Mouse (Mus musculus): ENCODE measurements at regions not wholly inside any gene's neighbourhood (a gene's known extent, or its start where the extent isn't known, plus 50 kb on each side); places are given as distances from the start of the nearest gene placed in this dataset.
A peak's percentile ranks its signal among the peaks of the same experiment; 100 is the strongest.

GRCm38 (mm10) chrX:99291423-99291963 lies 155.6 kb downstream of the Efnb1 start:
- DNase-seq: no peak

GRCm38 (mm10) chrX:99287988-99288387 lies 152.1 kb downstream of the Efnb1 start:
- DNase-seq: no peak

GRCm38 (mm10) chrX:99286876-99287275 lies 150.9 kb downstream of the Efnb1 start:
- no peak for DNase-seq

GRCm38 (mm10) chrX:99285611-99286010 lies 149.7 kb downstream of the Efnb1 start:
- DNase-seq: no peak

GRCm38 (mm10) chrX:99280991-99281390 lies 145.1 kb downstream of the Efnb1 start:
- no peak for DNase-seq

- no peak for DNase-seq
Observed at GRCm38 (mm10) chrX:99280543-99280942, 144.6 kb downstream of the Efnb1 start.

GRCm38 (mm10) chrX:99275536-99275935 lies 139.6 kb downstream of the Efnb1 start:
- DNase-seq: no peak

- no peak for DNase-seq
Observed at GRCm38 (mm10) chrX:99271908-99272307, 136.0 kb downstream of the Efnb1 start.

GRCm38 (mm10) chrX:99249038-99249607 lies 113.2 kb downstream of the Efnb1 start:
- no peak for DNase-seq

GRCm38 (mm10) chrX:99248181-99248580 lies 112.3 kb downstream of the Efnb1 start:
- DNase-seq: peak; percentile 41 to 69

GRCm38 (mm10) chrX:99246704-99247103 lies 110.8 kb downstream of the Efnb1 start:
- DNase-seq: peak; percentile 48 to 55

- peak in 1 of 2 experiments; percentile 17 for DNase-seq
Observed at GRCm38 (mm10) chrX:99246051-99246450, 110.1 kb downstream of the Efnb1 start.

- DNase-seq: no peak
Observed at GRCm38 (mm10) chrX:99245541-99245940, 109.6 kb downstream of the Efnb1 start.

- DNase-seq: peak; percentile 41 to 44
Observed at GRCm38 (mm10) chrX:99243251-99243650, 107.3 kb downstream of the Efnb1 start.

- no peak for DNase-seq
Observed at GRCm38 (mm10) chrX:99241684-99242118, 105.8 kb downstream of the Efnb1 start.

- DNase-seq: no peak
Observed at GRCm38 (mm10) chrX:99233035-99233434, 97.1 kb downstream of the Efnb1 start.

GRCm38 (mm10) chrX:99232331-99232730 lies 96.4 kb downstream of the Efnb1 start:
- DNase-seq: no peak

GRCm38 (mm10) chrX:99225111-99225752 lies 89.3 kb downstream of the Efnb1 start:
- DNase-seq: no peak

GRCm38 (mm10) chrX:99222017-99222416 lies 86.1 kb downstream of the Efnb1 start:
- no peak for DNase-seq

- no peak for DNase-seq
Observed at GRCm38 (mm10) chrX:99220674-99221455, 84.9 kb downstream of the Efnb1 start.

GRCm38 (mm10) chrX:99218213-99218612 lies 82.3 kb downstream of the Efnb1 start:
- no peak for DNase-seq

- peak; percentile 55 to 67 for DNase-seq
Observed at GRCm38 (mm10) chrX:99216633-99217459, 80.9 kb downstream of the Efnb1 start.

- DNase-seq: no peak
Observed at GRCm38 (mm10) chrX:99215931-99216330, 80.0 kb downstream of the Efnb1 start.
